Comparison of ENCODE assay signal across 8 mouse cellular contexts in the genomic region with DNA sequence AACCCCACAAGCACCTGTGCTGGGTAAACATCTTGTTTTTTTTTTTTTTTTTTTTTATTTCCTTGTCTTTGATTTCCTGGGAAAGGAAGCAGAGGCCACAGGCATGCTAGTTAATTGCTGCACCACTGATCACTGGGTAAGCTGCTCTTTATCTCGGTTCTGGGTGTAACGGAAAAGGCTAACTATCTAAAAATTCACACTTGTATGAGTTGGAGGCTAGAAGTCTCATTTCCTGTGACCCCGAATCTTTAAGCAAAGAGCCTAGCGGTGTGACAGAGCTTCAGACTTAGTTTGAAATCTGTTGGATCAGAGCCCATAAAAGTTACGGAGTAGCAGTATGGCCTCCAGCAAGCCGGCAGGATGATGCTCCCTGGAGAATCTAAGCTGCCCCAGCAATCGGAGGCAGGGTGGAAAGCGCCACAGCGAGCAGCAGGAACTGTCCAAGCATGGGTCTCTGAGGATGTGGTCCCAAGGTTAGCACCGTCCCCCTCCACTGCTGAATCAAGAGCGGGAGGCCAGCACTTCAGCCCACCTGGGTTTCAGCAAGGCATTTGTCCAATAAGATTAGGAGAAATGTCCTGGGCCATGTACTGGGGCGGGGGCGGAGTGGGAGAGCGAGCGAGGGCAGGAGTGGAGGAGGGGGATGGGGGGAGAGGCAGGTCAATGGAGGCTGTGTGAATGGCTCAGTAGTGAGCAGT. TPM values are rescaled to one million over a fixed set of nuclear protein-coding genes. Genes with fewer than 3 reads are reported as not detected.
DNase-seq lines count a peak whose midpoint lies in the region; ATAC-seq and TF ChIP-seq lines count a peak whose summit lies in the region.

No protein-coding gene starts in this region.

- WGBS in spleen, adult 2 months = 54% methylated on average over 15 of the region's 15 CpGs
- 5% methylated on average over 15 of the region's 15 CpGs for WGBS in forebrain, embryonic 16.5 days
- 10% methylated on average over 15 of the region's 15 CpGs for WGBS in neural tube, embryonic 11.5 days

- peak overlapping the region; percentile 39 for H3K9ac ChIP-seq in forebrain, embryonic 16.5 days (replicated peaks; ENCODE audit: low read depth, low read length)
- H3K9ac ChIP-seq in neural tube, embryonic 11.5 days (ENCODE audit: low read length) = no peak overlapping the region

- H3K9me3 ChIP-seq in forebrain, embryonic 16.5 days (ENCODE audit: control insufficient read depth, low read length) = no peaks in the 10 kb centered on the region
- H3K9me3 ChIP-seq in neural tube, embryonic 11.5 days (ENCODE audit: control insufficient read depth, low read length) = no peaks in the 10 kb centered on the region

- TF ChIP-seq POLR2A in spleen, adult 2 months (IDR thresholded peaks at IDR 0.05; ENCODE audit: low read depth, low read length) = no peak

- peaks cover 2% of the 10 kb centered on the region; the same call in 1 of the 2 replicates for H3K36me3 ChIP-seq in spleen, adult 2 months (ENCODE audit: control insufficient read depth, insufficient read depth, low read length)
- no peaks in the 10 kb centered on the region for H3K36me3 ChIP-seq in forebrain, embryonic 16.5 days (ENCODE audit: control insufficient read depth, insufficient read depth)
- H3K36me3 ChIP-seq in neural tube, embryonic 11.5 days (ENCODE audit: control insufficient read depth, insufficient read depth, low read length) = no peaks in the 10 kb centered on the region

- peak overlapping the region; percentile 37 for H3K4me2 ChIP-seq in forebrain, embryonic 16.5 days (ENCODE audit: low read length)
- H3K4me2 ChIP-seq in neural tube, embryonic 11.5 days (ENCODE audit: low read depth) = peak overlapping the region; percentile 37

- no peaks in the 10 kb centered on the region for H3K4me1 ChIP-seq in spleen, adult 2 months (ENCODE audit: control insufficient read depth, insufficient read depth, insufficient read length)
- H3K4me1 ChIP-seq in forebrain, embryonic 16.5 days (replicated peaks; ENCODE audit: control insufficient read depth, insufficient read depth, low read length) = peaks cover 3% of the 10 kb centered on the region; the same call in 1 of the 2 replicates
- H3K4me1 ChIP-seq in neural tube, embryonic 11.5 days (ENCODE audit: control insufficient read depth, insufficient read depth, low read length) = peaks cover 5% of the 10 kb centered on the region

- intact Hi-C loops in left cerebral cortex, postnatal 14 days (cut with DNase I) = no loop called here

- ATAC-seq in forebrain, embryonic 16.5 days = no peak
- ATAC-seq in neural tube, embryonic 11.5 days (ENCODE audit: insufficient read depth, low FRiP score, low TSS enrichment) = 0 out of 2 replicates have a peak, but pooled peaks have one; percentile 53

- peak overlapping the region; percentile 24 for H3K4me3 ChIP-seq in spleen, adult 2 months (ENCODE audit: extremely low read depth, insufficient read depth, insufficient read length)
- H3K4me3 ChIP-seq in forebrain, embryonic 16.5 days (replicated peaks; ENCODE audit: low read length) = peak overlapping the region; percentile 22
- H3K4me3 ChIP-seq in neural tube, embryonic 11.5 days (ENCODE audit: low read depth, low read length) = peak overlapping the region; percentile 19

- DNase-seq in spleen, adult 2 months (ENCODE audit: low read depth in 1 of 2, low spot score in 2 of 2) = no peak
- no peak for DNase-seq in spleen, postnatal 10 days (ENCODE audit: low spot score in 2 of 2)
- DNase-seq in kidney, postnatal 10 days = peak; percentile 47
- no peak for DNase-seq in neural tube, embryonic 11.5 days (ENCODE audit: low spot score)
- no peak for DNase-seq in right cerebral cortex, postnatal 25 days
- no peak for DNase-seq in spleen, postnatal 36 days (ENCODE audit: low spot score in 2 of 2)
- DNase-seq in left cerebral cortex, postnatal 14 days (ENCODE audit: low spot score in 2 of 2) = no peak

- TF ChIP-seq CTCF in spleen, adult 2 months (IDR thresholded peaks at IDR 0.05; ENCODE audit: extremely low read depth, insufficient read depth, insufficient read length, insufficient replicate concordance) = no peak

- peak overlapping the region; percentile 48 for H3K27ac ChIP-seq in spleen, adult 2 months (ENCODE audit: insufficient read depth, low read length)
- no peak overlapping the region for H3K27ac ChIP-seq in forebrain, embryonic 16.5 days (ENCODE audit: low read length)
- H3K27ac ChIP-seq in neural tube, embryonic 11.5 days (ENCODE audit: low read depth, low read length) = no peak overlapping the region

- H3K27me3 ChIP-seq in spleen, adult 2 months (ENCODE audit: control insufficient read depth, insufficient read depth, low read length) = no peaks in the 10 kb centered on the region
- H3K27me3 ChIP-seq in forebrain, embryonic 16.5 days (replicated peaks; ENCODE audit: control insufficient read depth, insufficient read depth, low read length) = no peaks in the 10 kb centered on the region
- H3K27me3 ChIP-seq in neural tube, embryonic 11.5 days (ENCODE audit: control insufficient read depth, insufficient read depth, low read length) = no peaks in the 10 kb centered on the region

RNA-seq across cellular contexts. Expression of a gene that starts 10.4 kb away (rescaled TPM):
- polyA plus RNA-seq in spleen, adult 2 months (2012; rRNA removed) = 45.8 and 47.5 TPM in 2 replicates
- polyA plus RNA-seq in forebrain, embryonic 16.5 days (2015; fragmentation: Nextera tagmentation; extraction: Ambion mirVana) = 31.8 and 36.8 TPM in 2 replicates
- polyA plus RNA-seq in neural tube, embryonic 11.5 days (2014; fragmentation: Nextera tagmentation; extraction: Ambion mirVana) = 16.4 and 16.8 TPM in 2 replicates
- total RNA-seq in left cerebral cortex, postnatal 14 days (2021) = 10 to 100 TPM; 32.1 to 32.8 TPM

RNA-seq across cellular contexts. Expression of a gene that starts 17.5 kb away (rescaled TPM):
- polyA plus RNA-seq in spleen, adult 2 months (2012; rRNA removed) = 7.6 and 12.5 TPM in 2 replicates
- polyA plus RNA-seq in forebrain, embryonic 16.5 days (2015; fragmentation: Nextera tagmentation; extraction: Ambion mirVana) = 0.14 TPM in 1 of 2 replicates, not detected in the other
- polyA plus RNA-seq in neural tube, embryonic 11.5 days (2014; fragmentation: Nextera tagmentation; extraction: Ambion mirVana) = 0.13 and 0.37 TPM in 2 replicates
- total RNA-seq in left cerebral cortex, postnatal 14 days (2021) = 1 to 10 TPM; 3.3 to 3.5 TPM

RNA-seq across cellular contexts. Expression of a gene that starts 27.2 kb away (rescaled TPM):
- polyA plus RNA-seq in spleen, adult 2 months (2012; rRNA removed) = 0.05 and 0.08 TPM in 2 replicates
- 0.09 TPM in 1 of 2 replicates, not detected in the other for polyA plus RNA-seq in forebrain, embryonic 16.5 days (2015; fragmentation: Nextera tagmentation; extraction: Ambion mirVana)
- not detected in 2 replicates for polyA plus RNA-seq in neural tube, embryonic 11.5 days (2014; fragmentation: Nextera tagmentation; extraction: Ambion mirVana)
- total RNA-seq in left cerebral cortex, postnatal 14 days (2021) = under 1 TPM; 0.38 to 0.40 TPM

RNA-seq across cellular contexts. Expression of a gene that starts 28.2 kb away (rescaled TPM):
- not detected in 2 replicates for polyA plus RNA-seq in spleen, adult 2 months (2012; rRNA removed)
- not detected in 2 replicates for polyA plus RNA-seq in forebrain, embryonic 16.5 days (2015; fragmentation: Nextera tagmentation; extraction: Ambion mirVana)
- not detected in 2 replicates for polyA plus RNA-seq in neural tube, embryonic 11.5 days (2014; fragmentation: Nextera tagmentation; extraction: Ambion mirVana)
- total RNA-seq in left cerebral cortex, postnatal 14 days (2021) = not detected

RNA-seq across cellular contexts. Expression of a gene that starts 30.5 kb away (rescaled TPM):
- 4.2 and 6.7 TPM in 2 replicates for polyA plus RNA-seq in spleen, adult 2 months (2012; rRNA removed)
- 3.3 and 5.2 TPM in 2 replicates for polyA plus RNA-seq in forebrain, embryonic 16.5 days (2015; fragmentation: Nextera tagmentation; extraction: Ambion mirVana)
- polyA plus RNA-seq in neural tube, embryonic 11.5 days (2014; fragmentation: Nextera tagmentation; extraction: Ambion mirVana) = 1.1 and 1.9 TPM in 2 replicates
- total RNA-seq in left cerebral cortex, postnatal 14 days (2021) = 1 to 10 TPM; 5.5 to 6.7 TPM
